Mouse (Mus musculus) thymus, adult 2 months (tissue): ENCODE data around the gene Hmmr. TPM values are rescaled to one million over a fixed set of nuclear protein-coding genes. Genes with fewer than 3 reads are reported as not detected.
"Not testable (repeated sequence)": the region's sequence is repeated elsewhere in the genome, so short reads cannot be mapped to it uniquely, and the experiment has no call there.

Experiments
- DNase-seq: peaks from one replicate; pipeline ENCODE4 v3.0.0; 2021
- H3K27ac ChIP-seq: fragments of 200-500 bp; 2 replicates; pipeline ENCODE4 v1.5.1; 2012; ENCODE audit warnings: low read length, control low read depth; ENCODE audit not compliant: control insufficient read depth, insufficient read depth
- H3K27me3 ChIP-seq: fragments of 200-500 bp; 2 replicates; pipeline ENCODE4 v1.6.1; 2012; ENCODE audit warnings: mild to moderate bottlenecking, low read length, moderate library complexity, mixed read lengths; ENCODE audit not compliant: control insufficient read depth, insufficient read depth
- H3K36me3 ChIP-seq: fragments of 200-500 bp; 2 replicates; pipeline ENCODE4 v1.6.1; 2012; ENCODE audit warnings: mild to moderate bottlenecking, low read length, moderate library complexity; ENCODE audit not compliant: control insufficient read depth, insufficient read depth
- H3K4me1 ChIP-seq: fragments of 200-500 bp; replicated peaks from 2 replicates; pipeline ENCODE4 v1.6.1; 2012; ENCODE audit warnings: low read length; ENCODE audit not compliant: control insufficient read depth, insufficient read depth
- H3K4me3 ChIP-seq: fragments of 200-500 bp; 2 replicates; pipeline ENCODE4 v1.5.1; 2012; ENCODE audit warnings: mild to moderate bottlenecking, low read length, control low read depth, moderate library complexity; ENCODE audit not compliant: control insufficient read depth, insufficient read depth
- CTCF ChIP-seq: fragments of 200-500 bp; IDR thresholded peaks from 2 replicates; pipeline ENCODE4 v1.5.1; 2012; ENCODE audit warnings: mild to moderate bottlenecking, control low read depth, low read length, moderate library complexity, borderline replicate concordance; ENCODE audit not compliant: control insufficient read depth, poor library complexity, insufficient read depth; ENCODE audit errors: extremely low read depth
- POLR2A ChIP-seq: fragments of 200-500 bp; IDR thresholded peaks from 2 replicates; pipeline ENCODE4 v1.6.1; 2012; ENCODE audit warnings: mild to moderate bottlenecking, low read length, control low read depth, moderate library complexity; ENCODE audit not compliant: control insufficient read depth, poor library complexity, insufficient read depth; ENCODE audit errors: extremely low read depth
- whole genome bisulfite sequencing: fragments of 180-500 bp; shearing (Covaris S2); methylation state at CpG from one replicate; pipeline ENCODE4 v1.1.7; 2018; 5-methylcytosine and 5-hydroxymethylcytosine counted together
- polyA plus RNA-seq: library from polyadenylated mRNA; depleted of rRNA; stranded (reverse); fragments of >200 nt; gene quantifications from 2 replicates; pipeline ENCODE4 v1.2.3, GENCODE M21; 2012

Gene Hmmr
- polyA plus RNA-seq, 1 experiment = 18.4 TPM

GRCm38 (mm10) chr11:40741605-40742262 lies 8.5 kb upstream of the Hmmr start:
- no peak overlapping the region for H3K27ac ChIP-seq
- DNase-seq = no peak
- peaks cover 23% of the 10 kb centered on the region for H3K36me3 ChIP-seq
- H3K4me3 ChIP-seq = no peak overlapping the region
- H3K27me3 ChIP-seq = no peaks in the 10 kb centered on the region
- WGBS = 94% methylated on average over 12 of the region's 12 CpGs
- TF ChIP-seq POLR2A (no peak), CTCF (no peak)
- no peaks in the 10 kb centered on the region for H3K4me1 ChIP-seq

- over 99% methylated on average over 3 of the region's 3 CpGs for WGBS
- Histone ChIP-seq H3K27ac (no peak overlapping the region), H3K4me3 (no peak overlapping the region), H3K4me1 (peaks cover 3% of the 10 kb centered on the region), H3K36me3 (peaks cover 24% of the 10 kb centered on the region), H3K27me3 (no peaks in the 10 kb centered on the region)
- DNase-seq = no peak
- TF ChIP-seq CTCF (no peak), POLR2A (no peak)
Observed at GRCm38 (mm10) chr11:40737369-40737768, 4.1 kb upstream of the Hmmr start.

- peaks cover 3% of the 10 kb centered on the region for H3K4me1 ChIP-seq
- peak overlapping the region; percentile 93 for H3K4me3 ChIP-seq
- peaks cover 20% of the 10 kb centered on the region for H3K36me3 ChIP-seq
- DNase-seq = no peak
- WGBS = 4% methylated on average over 11 of the region's 11 CpGs
- H3K27ac ChIP-seq = no peak overlapping the region
- no peak for TF ChIP-seq POLR2A
- TF ChIP-seq CTCF = no peak
- H3K27me3 ChIP-seq = no peaks in the 10 kb centered on the region
Observed at GRCm38 (mm10) chr11:40734251-40734752, 1.1 kb upstream of the Hmmr start.

- Histone ChIP-seq H3K27me3 (no peaks in the 10 kb centered on the region), H3K36me3 (peaks cover 17% of the 10 kb centered on the region), H3K4me1 (peaks cover 3% of the 10 kb centered on the region), H3K27ac (no peak overlapping the region), H3K4me3 (peak overlapping the region; percentile 45)
- DNase-seq = no peak
- TF ChIP-seq CTCF (no peak), POLR2A (no peak)
- WGBS = under 1% methylated on average over 14 of the region's 14 CpGs
Observed at GRCm38 (mm10) chr11:40732997-40733338, 254 bp downstream of the Hmmr start.

DNA sequence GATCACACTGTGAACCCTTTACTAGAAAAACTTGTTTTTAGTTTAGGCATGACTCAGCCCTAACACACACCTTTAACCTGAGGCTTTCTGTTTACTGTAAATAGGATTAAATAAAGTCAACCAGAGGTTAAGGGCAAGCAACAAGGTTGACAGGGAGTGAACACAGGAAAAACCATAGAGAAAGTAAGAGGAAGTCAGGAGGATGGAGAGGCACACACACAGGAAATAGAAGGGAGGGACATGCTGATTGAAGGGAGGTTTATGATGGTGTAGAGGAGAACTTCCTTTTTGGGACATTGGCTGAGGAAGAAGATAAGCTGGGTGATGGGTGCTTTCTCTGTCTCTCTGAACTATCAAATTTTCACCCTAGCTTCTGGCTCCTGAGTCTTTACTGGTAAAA lies 14.9 kb downstream of the Hmmr start:
- Histone ChIP-seq H3K27me3 (no peaks in the 10 kb centered on the region), H3K27ac (no peak overlapping the region), H3K4me3 (no peak overlapping the region), H3K4me1 (no peaks in the 10 kb centered on the region), H3K36me3 (peaks cover 71% of the 10 kb centered on the region)
- TF ChIP-seq CTCF = no peak
- TF ChIP-seq POLR2A = no peak
- DNase-seq = no peak

DNA sequence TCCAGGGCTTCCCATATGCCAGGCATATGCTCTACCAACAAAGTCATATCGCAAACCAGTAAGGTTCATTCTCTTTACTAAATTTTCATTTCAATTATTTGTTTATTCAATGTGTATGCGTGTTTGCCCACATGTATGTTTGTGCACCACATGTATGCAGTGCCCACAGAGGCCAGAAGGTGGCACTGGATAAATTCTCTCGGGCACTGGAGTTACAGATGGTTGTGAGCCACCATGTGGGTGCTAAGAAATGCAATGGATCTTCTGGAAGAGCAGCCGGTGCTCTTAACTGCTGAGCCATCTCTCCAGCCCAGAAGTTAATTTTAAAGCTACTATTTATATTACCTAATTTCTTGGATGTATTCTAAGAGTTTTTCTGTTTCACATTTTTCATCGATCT lies 17.7 kb downstream of the Hmmr start:
- TF ChIP-seq POLR2A = no peak
- H3K27ac ChIP-seq = no peak overlapping the region
- DNase-seq = no peak
- no peaks in the 10 kb centered on the region for H3K27me3 ChIP-seq
- peaks cover 66% of the 10 kb centered on the region for H3K36me3 ChIP-seq
- H3K4me3 ChIP-seq = no peak overlapping the region
- 95% methylated on average over 5 of the region's 5 CpGs for WGBS
- H3K4me1 ChIP-seq = no peaks in the 10 kb centered on the region

- Histone ChIP-seq H3K27ac (no peak overlapping the region), H3K27me3 (no peaks in the 10 kb centered on the region), H3K4me1 (no peaks in the 10 kb centered on the region), H3K36me3 (peaks cover 61% of the 10 kb centered on the region), H3K4me3 (no peak overlapping the region)
- 61% methylated on average over 8 of the region's 8 CpGs for WGBS
- DNase-seq = no peak
- TF ChIP-seq POLR2A (no peak), CTCF (no peak)
Observed at GRCm38 (mm10) chr11:40713858-40714257, 19.4 kb downstream of the Hmmr start.

DNA sequence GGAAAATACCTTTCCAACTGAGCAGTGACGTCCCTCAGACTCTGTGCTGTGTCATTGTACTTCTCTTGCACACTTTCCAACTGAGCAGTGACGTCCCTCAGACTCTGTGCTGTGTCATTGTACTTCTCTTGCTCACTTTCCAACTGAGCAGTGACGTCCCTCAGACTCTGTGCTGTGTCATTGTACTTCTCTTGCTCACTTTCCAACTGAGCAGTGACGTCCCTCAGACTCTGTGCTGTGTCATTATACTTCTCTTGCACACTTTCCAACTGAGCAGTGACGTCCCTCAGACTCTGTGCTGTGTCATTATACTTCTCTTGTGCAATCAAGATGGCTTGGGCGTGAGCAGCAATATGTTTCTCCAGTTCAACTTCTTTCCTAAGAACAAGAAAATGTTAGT lies 23.3 kb downstream of the Hmmr start:
- not testable (repeated sequence) for H3K27me3 ChIP-seq, H3K4me3 ChIP-seq, H3K4me1 ChIP-seq, DNase-seq, H3K27ac ChIP-seq
- peaks cover 64% of the 10 kb centered on the region for H3K36me3 ChIP-seq
- 96% methylated on average over 6 of the region's 6 CpGs for WGBS
